Mouse (Mus musculus) hindbrain, embryonic 15.5 days (tissue): Measurements from ENCODE around the gene Pum2. TPM values are rescaled to one million over a fixed set of nuclear protein-coding genes. Genes with fewer than 3 reads are reported as not detected.
A peak's percentile ranks its signal among the peaks of the same experiment; 100 is the strongest.
"Not testable (repeated sequence)": the region's sequence is repeated elsewhere in the genome, so short reads cannot be mapped to it uniquely, and the experiment has no call there.

Source experiments
- ATAC-seq: fragments of 200-750 bp; cut with Nextera tagmentation; 2 replicates; pipeline ENCODE4 v1.8.0; 2017; ENCODE audit warnings: low read depth, moderate number of reproducible peaks, moderate TSS enrichment; ENCODE audit not compliant: low FRiP score
- H3K27ac ChIP-seq: fragments of 300-500 bp; sonication (generic); replicated peaks from 2 replicates; pipeline ENCODE4 v1.5.1; 2015; ENCODE audit warnings: mild to moderate bottlenecking, inconsistent platforms
- H3K27me3 ChIP-seq: fragments of 300-500 bp; sonication (generic); 2 replicates; pipeline ENCODE4 v1.6.1; 2015; ENCODE audit warnings: control low read depth, inconsistent platforms
- H3K36me3 ChIP-seq: fragments of 300-500 bp; sonication (generic); 2 replicates; pipeline ENCODE4 v1.6.1; 2015; ENCODE audit warnings: control low read depth, inconsistent platforms
- H3K4me1 ChIP-seq: fragments of 300-500 bp; sonication (generic); replicated peaks from 2 replicates; pipeline ENCODE4 v1.6.1; 2015; ENCODE audit warnings: control low read depth, inconsistent platforms
- H3K4me2 ChIP-seq: fragments of 300-500 bp; sonication (generic); 2 replicates; pipeline ENCODE4 v1.6.1; 2015; ENCODE audit warnings: moderate library complexity, mild to moderate bottlenecking, inconsistent platforms
- H3K4me3 ChIP-seq: fragments of 300-500 bp; sonication (generic); 2 replicates; pipeline ENCODE4 v1.5.1; 2015; ENCODE audit warnings: mild to moderate bottlenecking, inconsistent platforms
- H3K9ac ChIP-seq: fragments of 300-500 bp; sonication (generic); 2 replicates; pipeline ENCODE4 v1.6.1; 2015; ENCODE audit warnings: inconsistent platforms
- H3K9me3 ChIP-seq: fragments of 300-500 bp; sonication (generic); 2 replicates; pipeline ENCODE4 v1.6.1; 2016; ENCODE audit warnings: control low read depth, inconsistent platforms
- WGBS: fragments of 180-500 bp; shearing (Covaris S2); methylation state at CpG from one replicate; pipeline ENCODE4 v1.1.7; 2015; 5-methylcytosine and 5-hydroxymethylcytosine counted together
- polyA plus RNA-seq: library from polyadenylated mRNA; unstranded; fragments of >200 nt; fragmentation: Nextera tagmentation; extraction: Ambion mirVana; gene quantifications from 2 replicates; pipeline ENCODE4 v1.2.1, GENCODE M21; 2015

Pum2 gene
- polyA plus RNA-seq, 1 experiment from 2014 or later, result 46.8 TPM

DNA sequence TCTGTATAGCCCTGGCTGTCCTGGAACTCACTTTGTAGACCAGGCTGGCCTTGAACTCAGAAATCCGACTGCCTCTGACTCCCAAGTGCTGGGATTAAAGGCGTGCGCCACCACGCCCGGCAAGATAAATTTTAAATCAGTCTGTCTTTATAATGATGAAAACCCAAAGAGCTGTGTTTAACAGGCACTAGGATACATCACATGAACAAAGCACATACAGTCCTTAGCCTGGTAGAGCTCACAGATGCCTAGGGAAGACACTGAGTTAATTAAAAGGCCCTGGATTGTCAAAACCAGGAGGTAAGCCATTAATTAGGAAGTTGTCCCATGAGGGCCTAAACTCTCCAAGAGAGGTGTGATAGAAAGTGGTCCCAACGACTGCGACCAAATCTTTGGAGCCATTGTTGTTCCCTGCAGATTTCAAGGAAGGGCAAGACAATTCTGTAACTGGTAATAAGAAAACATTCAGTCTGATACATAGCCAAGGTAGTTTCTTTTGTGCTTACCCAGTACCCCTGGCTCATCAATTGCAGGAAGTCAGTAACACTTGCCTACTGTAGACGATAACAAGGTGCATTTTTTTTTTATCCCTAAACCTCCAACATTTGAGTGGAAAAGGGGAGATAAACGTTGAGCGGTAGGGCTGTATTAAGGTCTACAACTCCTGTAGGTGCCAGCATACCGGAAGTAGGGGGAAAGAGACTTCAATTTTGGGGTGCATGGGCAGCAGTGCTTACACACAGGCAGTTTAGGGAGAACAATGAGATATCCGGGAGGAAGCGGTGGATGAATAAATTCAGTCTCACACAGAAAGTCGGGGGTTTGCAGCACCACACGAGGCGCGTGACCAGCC is 587 bp upstream of the Pum2 start:
- peak; percentile 68; the same call in 1 of the 2 replicates for ATAC-seq
- Histone ChIP-seq H3K9ac (peak overlapping the region; percentile 55), H3K36me3 (no peaks in the 10 kb centered on the region), H3K27me3 (no peaks in the 10 kb centered on the region), H3K9me3 (no peaks in the 10 kb centered on the region), H3K27ac (peak overlapping the region; percentile 99), H3K4me1 (peaks cover 25% of the 10 kb centered on the region), H3K4me2 (peak overlapping the region; percentile 70), H3K4me3 (peak overlapping the region; percentile 93)
- WGBS, result 34% methylated on average over 17 of the region's 17 CpGs

- H3K36me3 ChIP-seq, result no peaks in the 10 kb centered on the region
- H3K27me3 ChIP-seq, result no peaks in the 10 kb centered on the region
- H3K4me2 ChIP-seq, result peak overlapping the region; percentile 89
- peaks cover 27% of the 10 kb centered on the region for H3K4me1 ChIP-seq
- peak overlapping the region; percentile 93 for H3K4me3 ChIP-seq
- 0% methylated on average over 33 of the region's 62 CpGs for WGBS
- H3K9me3 ChIP-seq, result no peaks in the 10 kb centered on the region
- peak; percentile 84 for ATAC-seq
- H3K9ac ChIP-seq, result peak overlapping the region; percentile 100
- peak overlapping the region; percentile 99 for H3K27ac ChIP-seq
Observed at GRCm38 (mm10) chr12:8674377-8674864, 487 bp downstream of the Pum2 start.

- Histone ChIP-seq H3K4me1 (peaks cover 27% of the 10 kb centered on the region), H3K4me3 (peak overlapping the region; percentile 93), H3K36me3 (no peaks in the 10 kb centered on the region), H3K9me3 (no peaks in the 10 kb centered on the region), H3K27me3 (no peaks in the 10 kb centered on the region), H3K9ac (peak overlapping the region; percentile 100), H3K27ac (peak overlapping the region; percentile 99), H3K4me2 (peak overlapping the region; percentile 89)
- under 1% methylated on average over 20 of the region's 20 CpGs for WGBS
- ATAC-seq, result no peak
Observed at GRCm38 (mm10) chr12:8674891-8675341, 982 bp downstream of the Pum2 start.

- no peaks in the 10 kb centered on the region for H3K27me3 ChIP-seq
- peak overlapping the region; percentile 89 for H3K4me2 ChIP-seq
- under 1% methylated on average over 7 of the region's 7 CpGs for WGBS
- peak overlapping the region; percentile 99 for H3K27ac ChIP-seq
- ATAC-seq, result no peak
- H3K4me3 ChIP-seq, result peak overlapping the region; percentile 93
- peak overlapping the region; percentile 100 for H3K9ac ChIP-seq
- H3K4me1 ChIP-seq, result peaks cover 27% of the 10 kb centered on the region
- no peaks in the 10 kb centered on the region for H3K9me3 ChIP-seq
- no peaks in the 10 kb centered on the region for H3K36me3 ChIP-seq
Observed at GRCm38 (mm10) chr12:8675361-8675760, 1.4 kb downstream of the Pum2 start.

DNA sequence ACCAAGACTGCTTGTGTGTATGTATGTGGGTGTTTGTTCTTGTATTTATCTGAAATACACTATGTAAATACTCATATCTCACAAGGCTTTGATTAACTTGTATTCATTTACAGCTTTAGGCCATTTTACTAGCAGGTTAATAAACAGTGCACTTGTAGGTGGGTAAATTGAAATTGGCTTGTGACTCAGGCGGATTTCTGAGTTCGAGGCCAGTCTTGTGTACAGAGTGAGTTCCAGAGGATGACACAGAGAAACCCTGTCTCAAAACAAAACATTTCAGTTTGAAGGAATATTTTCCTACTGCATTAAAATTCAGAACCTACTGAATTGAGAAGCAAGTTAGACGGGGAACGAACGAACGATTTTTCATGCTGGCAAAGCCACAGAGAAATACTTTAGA is 2.4 kb downstream of the Pum2 start:
- H3K9ac ChIP-seq, result no peak overlapping the region
- H3K27ac ChIP-seq, result no peak overlapping the region
- ATAC-seq, result no peak
- 61% methylated on average over 6 of the region's 6 CpGs for WGBS
- H3K9me3 ChIP-seq, result no peaks in the 10 kb centered on the region
- peaks cover 27% of the 10 kb centered on the region for H3K4me1 ChIP-seq
- no peaks in the 10 kb centered on the region for H3K36me3 ChIP-seq
- peak overlapping the region; percentile 89 for H3K4me2 ChIP-seq
- H3K27me3 ChIP-seq, result no peaks in the 10 kb centered on the region
- peak overlapping the region; percentile 93 for H3K4me3 ChIP-seq

DNA sequence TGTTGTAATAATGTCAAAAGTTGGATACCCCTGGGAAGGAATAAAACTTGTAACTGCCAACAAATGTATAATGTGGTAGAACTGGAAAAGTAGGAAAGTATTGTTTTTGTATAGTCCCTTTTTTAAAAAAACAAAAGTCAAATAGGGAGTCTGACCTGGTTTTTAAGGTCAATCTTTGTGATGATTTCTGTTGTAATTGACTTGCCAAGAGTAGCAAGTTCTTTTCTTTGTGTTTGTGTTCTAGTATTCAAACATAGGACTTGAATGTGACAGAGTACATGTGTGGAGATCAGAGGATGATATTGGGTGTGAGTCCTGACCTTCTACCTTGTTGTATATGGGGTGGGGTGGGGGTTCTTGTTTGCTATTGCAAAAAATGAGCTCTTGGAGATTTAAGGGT is 4.0 kb downstream of the Pum2 start:
- H3K9me3 ChIP-seq, result no peaks in the 10 kb centered on the region
- H3K36me3 ChIP-seq, result no peaks in the 10 kb centered on the region
- no peak overlapping the region for H3K9ac ChIP-seq
- H3K4me3 ChIP-seq, result no peak overlapping the region
- H3K4me2 ChIP-seq, result no peak overlapping the region
- no peak for ATAC-seq
- peaks cover 27% of the 10 kb centered on the region for H3K4me1 ChIP-seq
- no peaks in the 10 kb centered on the region for H3K27me3 ChIP-seq
- H3K27ac ChIP-seq, result no peak overlapping the region

DNA sequence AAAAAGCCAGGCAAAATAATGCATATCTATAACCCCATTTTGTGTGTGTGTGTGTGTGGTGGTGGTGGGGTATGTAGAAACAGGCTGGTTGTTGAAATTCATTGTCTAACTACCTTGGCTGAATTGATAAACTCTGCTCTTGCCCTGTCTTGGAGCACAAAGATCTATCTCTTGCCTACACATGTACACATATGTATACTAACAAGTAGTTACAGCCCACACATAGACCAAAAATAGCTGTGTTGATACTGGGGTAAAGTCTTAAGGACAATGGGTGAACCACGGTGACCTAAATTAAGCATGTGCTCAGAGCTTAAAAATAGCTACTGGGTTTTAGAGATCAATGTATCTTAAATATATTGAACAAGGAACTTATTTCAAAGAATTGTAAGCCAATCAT is 10.3 kb downstream of the Pum2 start:
- H3K4me2 ChIP-seq, result no peak overlapping the region
- no peak for ATAC-seq
- no peaks in the 10 kb centered on the region for H3K4me1 ChIP-seq

GRCm38 (mm10) chr12:8685036-8685435 is 11.1 kb downstream of the Pum2 start:
- WGBS, result 98% methylated on average over 3 of the region's 3 CpGs

More for the DNA sequence above, 10.3 kb downstream of the Pum2 start:
- no peaks in the 10 kb centered on the region for H3K9me3 ChIP-seq
- WGBS, result 90% methylated on average over 1 of the region's 1 CpGs
- H3K9ac ChIP-seq, result no peak overlapping the region
- H3K4me3 ChIP-seq, result no peak overlapping the region
- no peak overlapping the region for H3K27ac ChIP-seq
- no peaks in the 10 kb centered on the region for H3K36me3 ChIP-seq
- H3K27me3 ChIP-seq, result no peaks in the 10 kb centered on the region

GRCm38 (mm10) chr12:8689882-8690281 is 15.9 kb downstream of the Pum2 start:
- H3K27me3 ChIP-seq, H3K27ac ChIP-seq, ATAC-seq, H3K9me3 ChIP-seq, H3K4me2 ChIP-seq, H3K9ac ChIP-seq, H3K36me3 ChIP-seq, H3K4me3 ChIP-seq, H3K4me1 ChIP-seq: not testable (repeated sequence)
- 85% methylated on average over 3 of the region's 3 CpGs for WGBS

More at GRCm38 (mm10) chr12:8685036-8685435, 11.1 kb downstream of the Pum2 start:
- no peak overlapping the region for H3K27ac ChIP-seq
- H3K4me1 ChIP-seq, result no peaks in the 10 kb centered on the region
- H3K9me3 ChIP-seq, result no peaks in the 10 kb centered on the region
- H3K27me3 ChIP-seq, result no peaks in the 10 kb centered on the region
- no peak overlapping the region for H3K4me3 ChIP-seq
- H3K4me2 ChIP-seq, result no peak overlapping the region
- H3K36me3 ChIP-seq, result no peaks in the 10 kb centered on the region
- H3K9ac ChIP-seq, result no peak overlapping the region
- 0 out of 2 replicates have a peak, but pooled peaks have one; percentile 30 for ATAC-seq

- H3K4me3 ChIP-seq, result no peak overlapping the region
- ATAC-seq, result peak; percentile 34; the same call in 1 of the 2 replicates
- H3K4me2 ChIP-seq, result no peak overlapping the region
- no peaks in the 10 kb centered on the region for H3K9me3 ChIP-seq
- no peaks in the 10 kb centered on the region for H3K4me1 ChIP-seq
- no peak overlapping the region for H3K27ac ChIP-seq
- H3K27me3 ChIP-seq, result no peaks in the 10 kb centered on the region
- WGBS, result 62% methylated on average over 2 of the region's 2 CpGs
- H3K36me3 ChIP-seq, result peaks cover 4% of the 10 kb centered on the region; the same call in 1 of the 2 replicates
- H3K9ac ChIP-seq, result no peak overlapping the region
Observed at GRCm38 (mm10) chr12:8698895-8699294, 25.0 kb downstream of the Pum2 start.

GRCm38 (mm10) chr12:8703988-8704387 is 30.1 kb downstream of the Pum2 start:
- no peaks in the 10 kb centered on the region for H3K27me3 ChIP-seq
- no peaks in the 10 kb centered on the region for H3K9me3 ChIP-seq
- ATAC-seq, result no peak
- H3K4me3 ChIP-seq, result no peak overlapping the region
- no peak overlapping the region for H3K27ac ChIP-seq
- H3K9ac ChIP-seq, result no peak overlapping the region
- H3K36me3 ChIP-seq, result peaks cover 17% of the 10 kb centered on the region
- no peaks in the 10 kb centered on the region for H3K4me1 ChIP-seq
- no peak overlapping the region for H3K4me2 ChIP-seq
- 60% methylated on average over 1 of the region's 1 CpGs for WGBS

DNA sequence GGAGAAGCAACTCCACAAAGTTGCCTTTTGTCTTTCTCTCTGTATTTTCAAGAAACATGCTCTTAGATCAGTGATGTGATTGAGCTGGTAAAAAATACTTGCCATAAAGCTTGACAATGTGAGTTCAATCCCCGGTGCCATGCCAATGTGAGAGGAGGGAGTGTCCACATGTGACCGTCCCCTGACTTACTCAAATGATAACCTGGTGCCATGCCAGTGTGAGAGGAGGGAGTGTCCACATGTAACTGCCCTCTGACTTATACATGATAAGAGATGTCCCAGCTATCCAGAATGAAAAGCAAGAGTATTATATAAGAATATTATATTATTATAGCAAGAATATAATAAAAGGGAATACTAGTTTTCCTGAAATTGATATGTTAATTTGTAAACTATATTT is 34.9 kb downstream of the Pum2 start:
- H3K4me3 ChIP-seq, result no peak overlapping the region
- ATAC-seq, result no peak
- H3K4me1 ChIP-seq, result no peaks in the 10 kb centered on the region
- H3K9me3 ChIP-seq, result no peaks in the 10 kb centered on the region
- H3K27me3 ChIP-seq, result no peaks in the 10 kb centered on the region
- peaks cover 21% of the 10 kb centered on the region for H3K36me3 ChIP-seq
- no peak overlapping the region for H3K27ac ChIP-seq
- H3K9ac ChIP-seq, result no peak overlapping the region
- H3K4me2 ChIP-seq, result no peak overlapping the region
- WGBS, result 92% methylated on average over 2 of the region's 2 CpGs
